Mouse (Mus musculus) G1E (cell line): ENCODE data around the gene Espnl.

Experiments
- CTCF ChIP-seq: IDR thresholded peaks from 2 replicates; pipeline ENCODE4 v1.5.1; 2012; ENCODE audit warnings: low read depth, low read length, inconsistent platforms, mixed read lengths
- GATA1 ChIP-seq: IDR thresholded peaks from 2 replicates; pipeline ENCODE4 v1.6.1; 2012; ENCODE audit warnings: borderline replicate concordance, low read length, inconsistent platforms, mixed read lengths
- GATA2 ChIP-seq: IDR thresholded peaks from 2 replicates; pipeline ENCODE4 v1.6.1; 2012; ENCODE audit warnings: low read depth, low read length, inconsistent platforms, borderline replicate concordance
- POLR2AphosphoS5 ChIP-seq: IDR thresholded peaks from 2 replicates; pipeline ENCODE4 v1.6.1; 2012; ENCODE audit warnings: low read depth, low read length, inconsistent platforms; ENCODE audit not compliant: insufficient replicate concordance
- TAL1 ChIP-seq: conservative IDR thresholded peaks from 2 replicates; pipeline ENCODE4 v1.6.1; 2012; ENCODE audit warnings: low read depth, low read length, inconsistent platforms, mixed read lengths

DNA sequence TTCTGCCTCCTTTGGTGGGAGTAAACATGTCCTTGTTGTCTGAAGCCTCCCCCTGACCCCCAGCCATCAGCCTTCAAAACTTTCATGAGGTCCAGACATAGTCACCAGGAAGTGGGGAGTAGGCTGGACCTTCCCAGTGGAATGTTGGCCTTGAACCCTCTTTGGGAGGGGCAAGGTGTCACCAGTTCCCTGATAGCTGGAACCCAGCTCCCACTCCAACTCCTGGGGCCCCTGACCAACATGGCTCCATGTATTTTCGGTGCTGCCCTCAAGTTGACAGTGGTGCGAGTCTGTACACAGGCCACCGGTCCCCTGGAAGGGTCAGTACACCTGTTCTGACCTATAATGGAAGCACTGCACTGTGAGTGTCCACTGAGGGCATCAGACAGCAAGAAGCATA lies 45.4 kb downstream of the Espnl start:
- no peak for TF ChIP-seq CTCF
- no peak for TF ChIP-seq GATA1
- TF ChIP-seq GATA2 = no peak
- no peak for TF ChIP-seq TAL1
- TF ChIP-seq POLR2AphosphoS5 = no peak
